Mouse (Mus musculus): ENCODE results near the gene Calr.

DNA sequence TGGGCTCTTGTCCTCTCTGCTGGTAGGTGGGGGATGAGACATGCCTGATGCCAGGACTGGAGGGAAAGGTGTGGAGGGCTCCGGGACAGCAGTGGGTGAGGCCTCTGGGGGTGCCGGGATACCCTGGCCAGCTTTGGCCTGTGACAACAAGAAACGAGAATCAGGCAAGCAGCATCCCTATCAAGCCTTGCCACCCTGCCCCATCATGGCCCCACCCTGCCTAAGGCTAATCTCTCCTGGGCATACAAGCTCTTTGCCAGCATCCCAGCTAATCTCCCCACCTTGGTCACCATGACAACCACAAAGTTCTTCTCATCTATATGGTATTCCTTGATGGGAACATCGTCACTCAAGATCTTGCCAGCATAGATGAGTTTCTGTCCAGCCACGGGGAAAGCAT lies 8.2 kb downstream of the Calr start:
- TF ChIP-seq CTCF (IDR thresholded peaks at IDR 0.05; ENCODE audit: low read depth, low read length): no peak
- TF ChIP-seq POLR2A (IDR thresholded peaks at IDR 0.05; ENCODE audit: borderline replicate concordance, low read depth, low read length): no peak

Measured in bone marrow macrophage, adult 2 months (primary cell).